Mouse (Mus musculus) olfactory bulb, adult 2 months (tissue): ENCODE results near the gene Olfr58.

Source experiments
- CTCF ChIP-seq: fragments of 200-500 bp; IDR thresholded peaks from 2 replicates; pipeline ENCODE4 v1.5.1; 2012; ENCODE audit warnings: low read depth, mild to moderate bottlenecking, low read length, moderate library complexity; ENCODE audit not compliant: insufficient read depth
- POLR2A ChIP-seq: fragments of 200-500 bp; IDR thresholded peaks from 2 replicates; pipeline ENCODE4 v1.6.1; 2012; ENCODE audit warnings: mild to moderate bottlenecking, low read depth, low read length, moderate library complexity; ENCODE audit not compliant: insufficient read depth

DNA sequence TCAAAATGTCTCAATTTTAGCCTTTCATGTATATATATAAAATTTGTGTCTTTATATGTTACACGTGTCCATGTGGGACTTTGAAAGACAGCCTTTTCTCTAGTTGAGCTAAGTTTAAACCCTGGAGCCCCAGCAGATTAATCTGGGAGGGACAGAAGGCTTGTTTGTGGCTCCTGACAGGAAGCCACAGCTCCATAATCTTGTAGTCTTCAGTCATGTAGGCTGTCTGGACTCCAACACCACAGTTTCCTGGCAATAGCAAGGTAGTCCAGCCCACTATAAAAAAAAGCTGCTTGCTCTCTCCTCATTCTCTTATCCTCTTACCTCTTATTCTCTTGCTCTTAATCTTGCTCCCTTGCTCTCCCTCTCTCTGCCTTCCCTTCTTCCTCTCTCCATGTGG, 22.9 kb downstream of the Olfr58 start:
- TF ChIP-seq POLR2A (no peak), CTCF (no peak)
